Mouse (Mus musculus) central nervous system, embryonic 18 days (tissue): Measurements from ENCODE around the gene Mnd1. TPM values are rescaled to one million over a fixed set of nuclear protein-coding genes. Genes with fewer than 3 reads are reported as not detected.

Source experiments
- polyA plus RNA-seq: library from polyadenylated mRNA; depleted of rRNA; stranded (reverse); fragments of >200 nt; gene quantifications from 2 replicates; pipeline ENCODE4 v1.2.3, GENCODE M21; 2012; rRNA removed

The Mnd1 gene
- polyA plus RNA-seq = 1.7 and 2.0 TPM in 2 replicates

GRCm38 (mm10) chr3:84155558-84156006 lies at the start of gene Mnd1:
Gene Mnd1, minus strand, starts transcription at chr3:84155786.

GRCm38 (mm10) chr3:84173581-84174154 lies 18.1 kb upstream of the Mnd1 start, which contains the start of gene Gm6525:
Gene Gm6525, plus strand, starts transcription at chr3:84174104.

GRCm38 (mm10) chr3:84039646-84040475 lies 115.7 kb downstream of the Mnd1 start, which contains the start of gene Tmem131l:
Gene Tmem131l, minus strand, starts transcription at chr3:84040175.

Other genes starting within 250 kb of the Mnd1 start
- 82.5 and 94.4 TPM in 2 replicates for gene Tmem131l, start 115.6 kb downstream of the Mnd1 start, polyA plus RNA-seq
- gene Gm6525, start 18.3 kb upstream of the Mnd1 start, polyA plus RNA-seq = not detected in 2 replicates
- 123 and 126 TPM in 2 replicates for gene Trim2, start 151.1 kb upstream of the Mnd1 start, polyA plus RNA-seq